Mouse (Mus musculus): ENCODE measurements around the gene Lrrfip1.

Lrrfip1 gene

DNA sequence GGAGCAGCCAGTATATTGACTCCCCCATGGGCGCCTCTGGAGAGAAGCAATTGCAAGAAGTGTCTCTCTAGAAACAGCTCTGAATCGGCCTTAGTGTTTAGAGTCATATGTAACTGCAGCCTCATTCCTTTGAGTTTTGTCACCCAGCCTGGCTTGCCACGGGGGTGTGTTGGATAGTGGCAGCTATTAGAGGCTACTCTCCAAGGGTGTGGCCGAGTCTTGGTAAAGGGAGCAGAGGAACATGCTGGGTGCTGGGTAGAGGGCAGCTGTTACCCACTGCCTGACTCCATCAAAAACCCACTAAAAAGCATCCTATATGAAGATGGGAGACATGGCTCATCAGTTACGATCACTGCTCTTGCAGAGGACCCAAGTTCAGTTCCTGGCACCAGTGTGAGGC, 24.7 kb downstream of the Lrrfip1 start:
- DNase-seq (ENCODE audit: inconsistent ontology term) = peak; percentile 76

- DNase-seq (ENCODE audit: inconsistent ontology term) = peak; percentile 96
Measured at GRCm38 (mm10) chr1:91023960-91024359, 25.4 kb downstream of the Lrrfip1 start.

GRCm38 (mm10) chr1:91024464-91024863, 25.9 kb downstream of the Lrrfip1 start:
- no peak for DNase-seq (ENCODE audit: inconsistent ontology term)

DNA sequence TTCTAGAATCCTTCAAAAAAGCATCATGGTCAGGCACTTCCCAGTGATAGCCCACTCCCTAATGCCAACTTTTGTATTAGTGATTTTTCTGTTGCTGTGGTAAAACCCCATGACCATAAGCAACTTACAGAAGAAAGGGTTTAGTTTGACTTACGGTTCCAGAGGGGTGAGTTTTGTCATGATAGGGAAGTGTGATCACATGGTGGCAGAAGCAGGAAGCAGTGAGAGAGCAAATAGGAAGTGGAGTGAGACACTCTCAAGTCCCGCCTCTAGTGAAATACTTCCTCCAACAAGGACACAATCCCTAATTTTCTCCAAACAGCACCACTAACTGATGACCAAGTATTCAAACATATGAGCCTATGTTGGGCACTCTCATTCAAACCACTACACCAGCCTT, 28.4 kb downstream of the Lrrfip1 start:
- no peak for DNase-seq (ENCODE audit: inconsistent ontology term)

- no peak for DNase-seq (ENCODE audit: inconsistent ontology term)
Measured at GRCm38 (mm10) chr1:91030383-91030782, 31.8 kb downstream of the Lrrfip1 start.

GRCm38 (mm10) chr1:91031547-91031946, 33.0 kb downstream of the Lrrfip1 start:
- DNase-seq (ENCODE audit: inconsistent ontology term) = no peak

DNA sequence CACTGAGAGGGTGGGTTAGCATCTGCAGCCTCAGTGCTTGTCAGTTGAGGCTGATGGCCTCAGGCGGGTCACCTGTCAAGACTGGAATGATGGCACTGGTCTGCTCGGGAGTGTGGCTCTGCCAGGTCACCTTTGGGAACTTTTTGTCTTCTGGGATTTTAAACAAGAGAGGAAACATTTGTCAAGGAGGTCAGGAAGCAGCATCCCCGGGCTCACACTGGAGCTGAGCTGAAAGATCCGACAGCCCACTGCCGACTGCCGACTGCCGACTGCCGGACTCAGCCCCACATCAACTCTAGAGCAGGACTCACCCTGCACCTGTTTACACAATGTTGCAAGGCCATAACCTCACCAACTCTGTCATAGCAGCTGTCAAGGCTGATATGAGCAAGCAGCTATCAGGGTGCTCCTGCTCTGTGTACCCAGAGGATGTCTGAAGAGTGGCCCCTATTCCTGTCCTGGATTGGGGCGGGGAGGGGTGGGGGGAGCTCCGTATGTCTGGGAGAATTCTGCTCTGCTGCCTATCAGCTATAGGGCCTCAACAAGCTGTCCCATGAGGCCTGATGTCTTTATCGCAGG, 33.9 kb downstream of the Lrrfip1 start:
- DNase-seq (ENCODE audit: inconsistent ontology term) = no peak

DNA sequence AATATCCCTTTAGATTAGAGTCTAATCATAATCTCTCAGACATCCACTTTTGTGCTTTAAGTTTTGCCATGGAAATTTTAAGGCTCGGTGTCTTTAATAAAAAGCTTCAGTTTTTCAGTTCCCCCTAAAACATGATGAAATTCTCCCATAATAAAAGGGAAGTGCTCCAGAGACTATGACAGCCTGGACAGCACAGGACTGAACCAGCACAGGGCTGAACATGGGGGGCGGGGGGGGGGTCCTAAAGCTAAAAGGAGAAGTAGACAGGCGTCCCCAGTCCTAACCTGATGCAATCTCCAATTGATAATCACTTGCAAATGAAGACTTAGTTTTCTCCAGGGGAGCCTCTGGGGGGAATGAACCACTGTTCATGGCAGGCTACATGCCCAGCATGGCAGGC, 36.0 kb downstream of the Lrrfip1 start:
- no peak for DNase-seq (ENCODE audit: inconsistent ontology term)

GRCm38 (mm10) chr1:91035266-91035665, 36.7 kb downstream of the Lrrfip1 start:
- no peak for DNase-seq (ENCODE audit: inconsistent ontology term)

DNA sequence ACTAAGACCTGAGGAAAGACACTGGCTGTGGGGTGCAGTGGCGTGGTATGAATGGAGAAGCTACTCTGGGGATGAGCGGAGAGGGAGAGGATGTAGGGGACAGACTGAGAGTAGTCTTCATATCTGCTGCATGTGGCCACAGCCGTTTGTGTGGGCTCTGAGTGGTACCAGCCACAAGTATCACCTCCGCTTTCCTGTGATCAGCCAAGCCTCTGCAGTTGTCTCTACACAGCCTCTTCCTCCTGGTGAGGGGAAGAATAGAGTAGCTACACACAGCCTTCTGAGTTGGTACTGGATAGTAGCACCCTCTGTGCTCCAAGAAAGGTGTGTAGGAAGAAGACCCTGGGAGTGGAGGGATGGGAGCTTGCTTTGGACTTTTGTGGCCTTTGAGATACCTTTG, 38.7 kb downstream of the Lrrfip1 start:
- no peak for DNase-seq (ENCODE audit: inconsistent ontology term)

DNA sequence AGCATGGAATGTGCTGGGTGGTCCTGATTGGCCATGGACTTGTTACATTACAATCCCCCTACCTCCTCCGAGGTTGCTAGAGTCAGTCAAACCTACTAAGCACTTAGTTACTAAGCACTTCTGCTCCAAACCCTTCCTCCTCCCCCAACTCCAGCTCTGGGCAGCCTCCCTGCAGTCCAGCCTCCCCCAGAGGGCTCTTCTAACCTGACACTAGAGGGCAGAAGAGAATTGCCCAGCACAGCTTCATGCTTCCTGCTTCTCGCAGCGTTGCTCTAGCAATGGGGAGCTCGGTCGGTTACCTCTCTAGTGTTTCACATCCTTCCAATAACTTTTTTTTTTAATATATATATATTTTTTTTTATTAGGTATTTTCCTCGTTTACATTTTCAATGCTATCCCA, 39.5 kb downstream of the Lrrfip1 start:
- no peak for DNase-seq (ENCODE audit: inconsistent ontology term)

DNA sequence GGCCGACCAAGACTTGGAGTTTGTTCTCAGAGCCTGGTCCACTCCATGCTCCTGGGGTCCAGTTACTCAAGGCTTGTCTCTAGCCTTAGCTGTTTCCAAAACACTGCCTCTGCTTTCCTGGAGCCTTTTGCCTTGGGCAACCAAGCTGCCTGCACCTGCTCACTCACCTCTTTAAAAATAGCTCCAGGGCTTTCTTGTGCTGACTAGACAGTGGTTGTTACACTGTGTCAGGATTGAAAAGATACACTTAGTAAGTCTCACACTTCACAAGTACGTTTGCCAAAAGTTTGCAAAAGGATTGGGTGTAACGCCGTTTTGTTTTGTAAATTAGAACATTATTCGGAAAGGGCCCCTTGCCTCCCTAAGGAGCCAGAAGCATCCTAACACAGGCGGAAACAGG, 40.0 kb downstream of the Lrrfip1 start:
- no peak for DNase-seq (ENCODE audit: inconsistent ontology term)

DNA sequence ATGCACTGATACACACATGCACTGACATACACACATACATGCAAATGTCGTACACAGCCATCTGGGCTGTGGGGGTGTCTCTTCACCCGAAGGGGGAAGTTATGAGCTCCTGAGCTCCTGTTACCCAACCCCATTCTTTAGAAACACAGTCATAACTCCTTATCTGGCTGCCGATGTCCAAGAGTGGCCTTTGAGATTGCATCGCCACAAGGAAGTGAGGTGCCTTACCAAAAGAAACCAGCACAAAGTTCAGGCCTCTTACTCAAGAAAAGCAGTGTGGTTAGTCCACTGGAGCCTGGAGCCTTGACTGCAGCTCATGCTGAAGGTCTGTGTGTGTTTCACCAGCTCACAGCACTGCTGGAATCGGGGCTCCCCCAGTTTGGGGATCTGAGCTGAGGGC, 43.1 kb downstream of the Lrrfip1 start:
- DNase-seq (ENCODE audit: inconsistent ontology term) = no peak

- DNase-seq (ENCODE audit: inconsistent ontology term) = peak; percentile 36
Measured at GRCm38 (mm10) chr1:91043191-91043590, 44.7 kb downstream of the Lrrfip1 start.

GRCm38 (mm10) chr1:91044176-91044575, 45.6 kb downstream of the Lrrfip1 start:
- DNase-seq (ENCODE audit: inconsistent ontology term) = no peak

GRCm38 (mm10) chr1:91044648-91045047, 46.1 kb downstream of the Lrrfip1 start:
- DNase-seq (ENCODE audit: inconsistent ontology term) = no peak

GRCm38 (mm10) chr1:91046237-91046636, 47.7 kb downstream of the Lrrfip1 start:
- DNase-seq (ENCODE audit: inconsistent ontology term) = no peak

- peak; percentile 69 for DNase-seq (ENCODE audit: inconsistent ontology term)
Measured at GRCm38 (mm10) chr1:91049296-91049695, 50.8 kb downstream of the Lrrfip1 start.

DNA sequence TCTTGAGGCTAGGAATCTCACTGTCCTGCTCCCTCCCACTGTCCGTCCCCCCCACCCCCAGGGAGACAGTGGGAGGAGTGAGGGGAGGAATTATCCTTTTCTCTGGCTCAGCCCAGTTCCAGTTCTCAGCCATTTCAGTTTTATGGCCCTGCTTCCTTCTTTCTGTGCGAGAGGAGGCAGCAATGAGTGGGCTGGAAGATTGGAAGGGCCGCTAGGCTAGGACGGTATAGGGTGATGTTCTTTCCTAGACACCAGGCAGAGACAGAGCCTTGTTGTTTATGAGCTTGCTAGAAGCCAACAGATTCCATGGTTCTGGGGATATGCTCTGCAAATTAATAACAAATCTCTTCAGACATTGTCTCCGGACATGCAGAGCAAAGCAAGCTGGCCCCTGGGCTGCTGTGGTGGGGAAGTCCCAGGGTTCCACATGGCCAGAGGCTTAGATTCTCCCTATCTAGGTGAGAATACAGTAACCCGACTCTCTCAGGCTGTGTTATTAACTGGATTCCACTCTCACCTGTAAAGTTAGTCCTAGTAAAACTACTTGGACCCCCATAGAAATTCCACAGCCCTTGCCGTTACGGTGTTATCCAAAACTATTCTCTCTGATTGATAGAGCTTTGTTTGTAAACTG, 53.0 kb downstream of the Lrrfip1 start:
- peak; percentile 29 for DNase-seq (ENCODE audit: inconsistent ontology term)

DNA sequence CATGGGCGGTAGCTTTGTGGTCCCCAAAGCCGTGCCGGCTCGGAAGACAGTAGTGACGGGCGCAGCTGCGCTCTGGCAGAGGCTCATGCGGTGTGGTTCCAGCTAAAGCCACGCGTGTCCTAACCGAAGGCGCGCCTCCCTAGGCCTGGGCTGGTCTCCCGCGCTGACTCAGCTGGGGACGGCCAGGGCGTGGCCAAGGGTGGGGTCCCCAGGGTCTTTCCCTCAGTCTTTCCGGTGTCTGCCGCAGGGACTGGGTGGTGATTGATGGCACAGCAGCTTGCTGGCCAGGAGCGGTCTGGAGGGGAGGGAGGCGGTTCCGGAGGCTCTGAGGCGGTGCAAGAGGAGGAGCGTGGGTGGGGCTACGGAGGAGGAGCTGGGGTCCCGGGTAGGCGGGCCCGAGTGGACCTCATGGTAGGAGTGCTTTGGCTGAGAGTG, 54.2 kb downstream of the Lrrfip1 start:
- peak; percentile 98 for DNase-seq (ENCODE audit: inconsistent ontology term)

- peak; percentile 94 for DNase-seq (ENCODE audit: inconsistent ontology term)
Measured at GRCm38 (mm10) chr1:91053218-91054073, 54.9 kb downstream of the Lrrfip1 start.

DNA sequence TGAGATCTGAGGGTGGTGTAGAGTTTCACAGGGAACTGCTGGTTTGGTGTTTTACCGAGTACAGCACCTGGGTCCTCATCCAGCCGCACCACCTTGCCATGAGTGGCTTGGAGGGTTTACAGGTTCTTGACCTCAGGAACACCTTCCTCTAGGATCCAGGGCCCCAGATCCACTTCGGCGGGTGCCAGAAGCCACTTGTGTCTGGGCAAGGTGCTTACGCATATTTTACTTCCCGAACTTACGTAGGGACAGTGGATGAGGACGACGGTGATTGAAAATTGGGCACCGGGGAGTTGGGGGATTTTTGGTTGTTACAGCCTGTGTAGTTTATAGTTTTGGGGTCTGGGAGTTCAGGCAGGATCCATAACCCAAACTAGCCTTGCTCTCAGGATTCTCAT, 55.5 kb downstream of the Lrrfip1 start:
- no peak for DNase-seq (ENCODE audit: inconsistent ontology term)

DNA sequence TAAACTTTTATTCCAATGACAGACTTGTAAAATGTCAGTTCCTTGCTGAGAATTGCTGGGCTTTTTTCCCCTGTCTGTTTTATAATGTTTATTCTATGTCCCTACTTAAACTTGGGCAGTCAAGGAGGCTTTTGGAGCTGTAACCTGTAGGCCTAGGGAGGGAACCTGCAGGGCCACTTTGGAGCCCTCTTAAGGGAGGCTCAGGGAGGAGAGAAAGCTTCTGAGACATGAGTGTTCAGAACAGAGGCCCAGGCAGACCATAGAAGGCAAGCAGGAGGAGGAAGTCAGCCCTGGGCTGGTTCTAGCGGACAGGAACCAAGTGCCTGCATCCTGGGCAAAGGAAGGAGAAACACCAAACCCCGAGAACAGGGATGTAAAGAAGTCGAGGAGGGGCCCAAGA, 56.3 kb downstream of the Lrrfip1 start:
- DNase-seq (ENCODE audit: inconsistent ontology term) = no peak

Measured in Muller cell, postnatal 12 days (primary cell).